Mouse (Mus musculus): Measurements from ENCODE around the gene Tctn1. TPM values are rescaled to one million over a fixed set of nuclear protein-coding genes. Genes with fewer than 3 reads are reported as not detected.

Gene Tctn1
- polyA plus RNA-seq (2016; fragmentation: Nextera tagmentation; extraction: Ambion mirVana): 5.2 and 6.0 TPM in 2 replicates

DNA sequence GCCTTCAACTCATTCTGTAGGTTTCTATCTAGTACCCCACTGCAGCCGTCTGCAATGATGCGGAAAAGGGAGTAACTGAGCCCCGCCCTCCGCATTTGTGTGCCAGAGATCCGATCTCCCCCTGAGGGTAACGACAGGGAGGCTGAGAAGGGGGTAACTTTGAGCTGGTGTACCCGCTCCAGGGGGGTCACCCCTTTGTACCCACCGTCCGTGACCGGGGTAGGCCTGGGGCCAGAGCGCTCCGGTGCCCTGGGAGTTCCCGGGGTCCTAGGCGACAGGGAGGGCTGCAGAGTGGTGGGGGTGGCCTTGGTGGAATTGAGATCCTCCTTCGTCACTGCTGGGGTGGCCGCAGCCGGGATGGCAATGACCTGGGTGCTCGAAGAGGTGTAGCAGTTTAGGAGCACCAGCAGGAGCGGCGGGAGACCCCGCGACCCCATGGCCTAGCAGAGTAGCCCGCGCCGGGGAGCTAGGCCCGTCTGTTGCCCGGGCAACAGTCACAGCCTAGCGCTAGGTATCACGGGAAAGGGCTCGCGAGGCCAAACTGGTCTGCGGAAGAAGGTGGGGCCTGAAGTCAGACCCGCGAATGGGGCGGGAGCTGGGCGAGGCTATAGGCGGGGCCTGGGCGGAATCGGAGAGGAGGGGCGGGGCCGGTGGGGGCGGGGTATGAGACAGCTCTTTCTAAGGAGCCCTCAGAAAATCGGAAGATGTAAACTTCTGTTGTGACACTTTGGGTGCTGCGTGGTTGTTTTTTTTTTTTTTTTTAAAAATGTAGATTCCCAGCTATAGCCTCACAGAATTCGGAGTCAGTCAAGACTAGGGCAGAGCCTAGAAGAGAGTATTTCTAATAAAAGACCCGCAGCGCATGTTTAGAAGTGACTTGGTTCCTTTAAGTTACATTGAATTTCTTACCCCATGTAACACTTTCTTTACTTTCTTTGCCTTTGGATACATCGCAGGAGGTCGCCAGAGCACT lies at the start of gene Tctn1:
Tctn1 (minus strand) TSS at position 528 of the 973 bp plus-strand sequence.
- Histone ChIP-seq H3K36me3 (peaks cover 22% of the 10 kb centered on the region), H3K27me3 (ENCODE audit: insufficient read depth, poor library complexity, severe bottlenecking) (no peaks in the 10 kb centered on the region), H3K4me1 (replicated peaks) (peaks cover 33% of the 10 kb centered on the region), H3K4me3 (peak within 1 kb of the TSS; percentile 82), H3K27ac (peak within 1 kb of the TSS; percentile 96), H3K9me3 (no peaks in the 10 kb centered on the region)
- peak; percentile 96 for DNase-seq (ENCODE audit: low spot score)
- 2% methylated on average over 49 of the region's 49 CpGs for WGBS

DNA sequence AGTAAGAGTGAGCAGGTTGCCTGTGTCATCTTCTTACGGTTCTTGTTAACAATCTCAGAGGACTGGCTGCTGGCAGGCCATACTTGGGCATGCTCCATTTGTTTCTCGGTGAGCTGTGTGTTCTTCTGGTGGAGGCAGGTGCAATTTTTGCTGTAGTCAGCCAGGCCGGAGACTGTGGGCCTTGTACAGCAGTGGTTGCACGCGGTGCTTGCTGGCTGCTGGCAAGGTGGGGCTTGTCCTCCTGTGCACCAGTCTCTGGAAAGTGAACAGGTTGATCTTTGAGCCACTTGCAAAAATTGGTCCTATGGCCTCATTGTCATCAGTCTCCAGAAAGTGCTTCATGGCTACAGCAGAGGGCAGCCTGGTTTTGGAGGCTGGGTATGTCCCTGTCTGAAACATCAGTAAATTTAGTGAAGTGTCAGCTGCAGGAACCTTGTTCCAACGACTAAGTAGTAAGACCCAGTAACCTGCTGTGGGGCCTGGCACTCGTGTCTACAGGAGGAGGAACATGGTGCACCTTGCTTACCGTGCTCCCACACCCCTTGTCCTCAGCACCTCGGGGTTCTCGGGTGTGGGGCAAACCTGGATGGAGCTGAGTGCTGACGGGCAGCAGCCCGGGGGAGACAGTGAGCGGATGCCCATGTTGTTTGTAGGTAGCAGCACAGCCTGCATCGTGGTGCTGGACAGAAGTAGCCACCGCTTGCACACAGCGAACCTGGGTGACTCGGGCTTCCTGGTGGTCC lies 48.9 kb upstream of the Tctn1 start:
- no peaks in the 10 kb centered on the region for H3K9me3 ChIP-seq
- 93% methylated on average over 17 of the region's 17 CpGs for WGBS
- no peak for DNase-seq (ENCODE audit: low spot score)
- H3K36me3 ChIP-seq: peaks cover 91% of the 10 kb centered on the region
- no peak overlapping the region for H3K27ac ChIP-seq
- no peak overlapping the region for H3K4me3 ChIP-seq
- no peaks in the 10 kb centered on the region for H3K27me3 ChIP-seq (ENCODE audit: insufficient read depth, poor library complexity, severe bottlenecking)
- no peaks in the 10 kb centered on the region for H3K4me1 ChIP-seq (replicated peaks)

DNA sequence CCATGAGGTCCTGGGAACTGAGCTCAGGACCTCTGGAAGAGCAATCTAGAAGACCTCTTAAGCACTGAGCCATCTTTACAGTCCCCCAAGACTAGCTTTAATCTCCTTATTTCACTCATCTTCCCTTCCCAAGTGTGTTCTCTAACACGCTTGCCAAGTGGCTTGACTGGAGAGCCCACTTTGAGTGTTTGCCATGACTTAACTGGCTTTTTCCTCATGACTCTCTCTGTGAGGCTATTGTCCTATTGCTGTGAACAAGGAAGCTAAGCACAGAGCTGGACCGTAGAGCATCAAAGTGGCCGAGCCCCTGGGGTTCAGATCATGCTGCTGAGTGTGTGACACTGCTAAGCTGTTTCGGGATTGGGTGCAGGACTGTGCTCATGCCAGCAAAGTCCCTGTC lies 48.1 kb upstream of the Tctn1 start:
- no peak overlapping the region for H3K4me3 ChIP-seq
- H3K27ac ChIP-seq: no peak overlapping the region
- peaks cover 88% of the 10 kb centered on the region for H3K36me3 ChIP-seq
- H3K9me3 ChIP-seq: no peaks in the 10 kb centered on the region
- no peaks in the 10 kb centered on the region for H3K27me3 ChIP-seq (ENCODE audit: insufficient read depth, poor library complexity, severe bottlenecking)
- H3K4me1 ChIP-seq (replicated peaks): no peaks in the 10 kb centered on the region
- no peak for DNase-seq (ENCODE audit: low spot score)
- WGBS: 93% methylated on average over 4 of the region's 4 CpGs

DNA sequence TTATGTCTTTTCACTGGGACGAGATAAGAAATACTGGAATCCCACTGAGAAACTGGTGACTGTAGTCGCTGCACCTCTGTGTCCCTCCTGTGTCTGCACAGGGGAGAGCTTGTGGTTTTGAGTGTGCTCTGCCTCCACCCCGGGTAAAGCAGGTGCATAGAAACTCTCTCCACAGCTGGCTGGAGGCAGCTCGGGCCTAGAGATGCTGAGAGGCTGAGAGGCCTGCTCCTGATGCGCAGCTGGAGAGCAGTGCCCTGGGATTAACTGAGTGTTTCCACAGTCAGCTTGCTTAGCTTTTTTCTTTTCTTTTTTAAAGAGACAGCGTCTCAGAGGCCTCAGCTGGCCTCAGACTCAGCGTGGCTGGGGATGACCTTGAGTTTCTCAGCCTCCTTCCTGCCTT lies 47.4 kb upstream of the Tctn1 start:
- Histone ChIP-seq H3K27ac (no peak overlapping the region), H3K27me3 (ENCODE audit: insufficient read depth, poor library complexity, severe bottlenecking) (no peaks in the 10 kb centered on the region), H3K36me3 (peaks cover 82% of the 10 kb centered on the region), H3K4me3 (no peak overlapping the region), H3K4me1 (replicated peaks) (no peaks in the 10 kb centered on the region), H3K9me3 (no peaks in the 10 kb centered on the region)
- DNase-seq (ENCODE audit: low spot score): no peak
- 78% methylated on average over 7 of the region's 7 CpGs for WGBS

DNA sequence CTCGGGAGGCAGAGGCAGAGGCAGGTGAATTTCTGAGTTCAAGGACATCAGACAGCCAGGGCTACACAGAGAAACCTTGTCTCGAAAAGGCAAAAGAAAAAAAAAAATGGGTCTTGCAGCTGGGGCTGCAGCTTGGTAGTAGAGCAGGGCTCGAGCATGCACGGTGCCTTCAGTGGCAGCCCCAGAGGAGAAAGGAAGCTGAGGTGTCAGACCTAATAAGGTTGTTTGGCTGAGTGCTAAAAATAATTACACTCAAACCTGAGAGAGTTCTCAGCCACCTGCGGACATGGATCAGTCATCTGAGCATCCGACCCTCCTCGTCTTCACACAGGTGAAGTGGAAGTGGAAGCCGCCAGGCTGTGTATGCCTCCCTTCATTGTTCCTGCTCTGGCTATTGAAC lies 46.4 kb upstream of the Tctn1 start:
- Histone ChIP-seq H3K4me3 (no peak overlapping the region), H3K4me1 (replicated peaks) (no peaks in the 10 kb centered on the region), H3K27ac (no peak overlapping the region), H3K9me3 (no peaks in the 10 kb centered on the region), H3K27me3 (ENCODE audit: insufficient read depth, poor library complexity, severe bottlenecking) (no peaks in the 10 kb centered on the region), H3K36me3 (peaks cover 73% of the 10 kb centered on the region)
- 90% methylated on average over 8 of the region's 8 CpGs for WGBS
- no peak for DNase-seq (ENCODE audit: low spot score)

DNA sequence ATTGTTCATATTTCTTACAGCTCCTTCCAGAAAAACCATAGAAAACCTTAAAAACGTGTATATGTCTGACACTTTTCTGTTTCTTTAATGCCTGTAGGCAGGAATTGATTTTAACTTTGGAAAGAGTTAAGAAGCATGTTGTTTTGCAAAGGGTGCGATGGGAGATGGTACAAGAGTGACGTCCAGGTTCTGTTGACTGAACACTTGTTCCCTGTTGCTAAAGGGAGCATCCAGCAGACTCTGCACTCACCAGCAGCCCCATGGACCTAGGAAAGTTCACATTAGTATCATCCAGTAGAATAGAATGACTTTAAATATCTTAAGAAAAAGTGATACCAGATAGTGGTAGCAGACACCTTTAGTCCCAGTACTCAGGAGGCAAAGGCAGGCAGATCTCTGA lies 42.3 kb upstream of the Tctn1 start:
- Histone ChIP-seq H3K36me3 (peaks cover 39% of the 10 kb centered on the region), H3K27ac (no peak overlapping the region), H3K4me1 (replicated peaks) (peaks cover 20% of the 10 kb centered on the region), H3K9me3 (no peaks in the 10 kb centered on the region), H3K27me3 (ENCODE audit: insufficient read depth, poor library complexity, severe bottlenecking) (no peaks in the 10 kb centered on the region), H3K4me3 (no peak overlapping the region)
- 88% methylated on average over 3 of the region's 3 CpGs for WGBS
- DNase-seq (ENCODE audit: low spot score): no peak

DNA sequence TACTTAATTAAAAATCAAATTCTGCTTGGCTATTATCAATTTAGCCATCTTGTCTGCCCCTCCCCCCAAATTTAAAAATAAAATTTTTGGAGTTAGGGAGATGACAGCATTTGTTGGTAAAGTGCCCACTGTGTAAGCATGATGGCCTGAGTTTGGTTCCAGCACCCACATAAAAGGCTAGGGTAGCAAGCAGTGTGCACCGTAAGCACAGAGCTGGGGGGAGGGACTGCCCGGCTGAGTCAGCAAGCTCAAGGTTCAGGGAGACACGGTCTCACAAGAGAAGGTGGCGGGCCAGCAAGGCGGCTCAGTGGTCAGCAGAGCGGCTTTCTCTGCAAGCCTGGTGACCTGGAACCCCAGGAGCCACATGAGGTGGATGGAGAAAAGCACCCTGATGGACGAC lies 41.2 kb upstream of the Tctn1 start:
- H3K27ac ChIP-seq: no peak overlapping the region
- no peaks in the 10 kb centered on the region for H3K27me3 ChIP-seq (ENCODE audit: insufficient read depth, poor library complexity, severe bottlenecking)
- 95% methylated on average over 7 of the region's 7 CpGs for WGBS
- H3K4me3 ChIP-seq: no peak overlapping the region
- no peaks in the 10 kb centered on the region for H3K9me3 ChIP-seq
- H3K4me1 ChIP-seq (replicated peaks): peaks cover 20% of the 10 kb centered on the region
- peaks cover 28% of the 10 kb centered on the region for H3K36me3 ChIP-seq
- DNase-seq (ENCODE audit: low spot score): no peak

DNA sequence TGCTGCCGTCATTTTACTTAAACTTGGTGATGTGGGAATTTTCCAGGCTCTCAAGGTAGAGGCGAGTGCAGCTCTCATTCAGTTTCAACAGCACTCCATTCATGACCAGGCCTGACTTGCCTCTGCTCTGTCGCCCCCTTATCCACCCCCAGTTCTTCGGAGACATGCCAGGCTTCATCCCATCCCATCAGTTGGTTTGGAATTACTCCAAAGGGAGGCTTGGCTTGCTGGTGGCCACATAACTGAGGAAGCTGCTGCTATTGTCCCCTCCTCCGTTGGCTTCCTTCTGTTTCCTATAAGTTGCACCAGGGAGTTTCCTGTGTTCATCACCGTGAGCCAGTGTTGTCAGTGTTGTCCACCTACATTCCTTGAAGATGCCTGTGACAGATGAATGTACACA lies 40.3 kb upstream of the Tctn1 start:
- no peak overlapping the region for H3K27ac ChIP-seq
- DNase-seq (ENCODE audit: low spot score): no peak
- 87% methylated on average over 6 of the region's 6 CpGs for WGBS

DNA sequence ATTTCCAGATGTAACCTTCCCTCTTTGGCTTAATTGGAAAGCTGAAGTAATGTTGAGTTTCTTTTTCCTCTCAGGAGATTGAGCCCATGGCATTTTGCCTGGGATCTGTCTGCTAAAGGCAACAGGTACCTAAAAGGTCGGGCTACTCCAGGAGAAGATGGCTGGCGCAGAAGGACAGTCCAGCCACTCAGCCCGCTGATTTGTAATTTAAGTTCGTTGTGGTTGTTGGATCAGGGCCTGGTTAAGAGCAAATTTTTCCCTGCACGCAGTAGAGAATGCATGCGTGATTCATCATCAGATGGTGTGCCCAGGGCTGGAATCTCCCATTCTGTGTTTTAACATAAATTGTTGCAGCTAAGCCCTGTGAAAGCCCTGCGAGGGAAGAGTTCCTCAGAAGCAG lies 39.7 kb upstream of the Tctn1 start:
- no peak for DNase-seq (ENCODE audit: low spot score)
- H3K27ac ChIP-seq: no peak overlapping the region
- WGBS: 94% methylated on average over 7 of the region's 7 CpGs
- H3K27me3 ChIP-seq (ENCODE audit: insufficient read depth, poor library complexity, severe bottlenecking): no peaks in the 10 kb centered on the region
- H3K4me1 ChIP-seq (replicated peaks): peaks cover 20% of the 10 kb centered on the region
- H3K4me3 ChIP-seq: no peak overlapping the region
- H3K9me3 ChIP-seq: no peaks in the 10 kb centered on the region
- H3K36me3 ChIP-seq: peaks cover 30% of the 10 kb centered on the region

More for the DNA sequence above, 40.3 kb upstream of the Tctn1 start:
- Histone ChIP-seq H3K9me3 (no peaks in the 10 kb centered on the region), H3K36me3 (peaks cover 31% of the 10 kb centered on the region), H3K4me1 (replicated peaks) (peaks cover 20% of the 10 kb centered on the region), H3K27me3 (ENCODE audit: insufficient read depth, poor library complexity, severe bottlenecking) (no peaks in the 10 kb centered on the region), H3K4me3 (no peak overlapping the region)

DNA sequence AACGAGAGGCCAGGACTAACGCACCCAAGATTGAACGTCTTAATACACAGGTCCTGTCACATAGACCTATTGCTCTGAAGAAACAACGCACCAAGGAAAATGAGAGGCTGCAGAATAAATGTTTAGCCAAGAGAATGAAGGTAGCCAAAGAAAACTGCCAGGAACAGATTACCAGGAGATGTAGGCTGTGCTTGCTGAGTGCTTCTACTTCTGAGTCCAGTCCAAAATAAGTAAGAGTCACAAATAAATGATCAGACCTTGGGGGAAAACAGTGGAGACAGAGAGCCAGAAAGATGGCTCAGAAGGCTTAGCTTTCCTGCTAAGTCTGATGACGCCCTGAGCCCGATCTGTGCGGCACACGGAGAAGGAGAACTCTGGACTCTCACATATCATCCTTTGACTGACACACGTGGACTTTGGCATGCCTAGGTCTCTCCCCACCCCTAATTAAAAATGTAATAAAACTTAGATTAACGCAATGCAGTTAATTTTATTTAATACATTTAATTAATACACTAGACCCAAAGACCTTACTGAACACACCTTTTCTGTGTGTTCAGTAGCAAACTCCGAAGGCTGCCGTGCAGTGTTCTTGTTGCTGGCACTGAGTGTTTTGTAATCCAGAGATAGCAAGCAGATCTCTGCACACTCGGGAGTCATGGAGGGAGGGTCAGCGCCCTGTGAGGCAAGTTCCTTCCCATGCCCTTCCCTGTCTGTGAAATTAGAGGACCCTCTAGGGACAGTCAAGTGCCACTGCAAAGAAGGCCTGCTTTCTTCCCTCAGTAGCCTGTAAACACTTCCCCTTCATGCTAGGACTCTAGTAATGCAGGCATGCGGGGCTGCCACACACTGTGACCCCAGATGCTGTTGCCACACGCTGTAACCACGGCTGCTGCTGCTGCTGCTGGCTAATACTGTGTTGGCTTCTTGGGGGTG lies 38.8 kb upstream of the Tctn1 start:
- no peak overlapping the region for H3K27ac ChIP-seq
- WGBS: 76% methylated on average over 17 of the region's 17 CpGs
- DNase-seq (ENCODE audit: low spot score): peak; percentile 26

DNA sequence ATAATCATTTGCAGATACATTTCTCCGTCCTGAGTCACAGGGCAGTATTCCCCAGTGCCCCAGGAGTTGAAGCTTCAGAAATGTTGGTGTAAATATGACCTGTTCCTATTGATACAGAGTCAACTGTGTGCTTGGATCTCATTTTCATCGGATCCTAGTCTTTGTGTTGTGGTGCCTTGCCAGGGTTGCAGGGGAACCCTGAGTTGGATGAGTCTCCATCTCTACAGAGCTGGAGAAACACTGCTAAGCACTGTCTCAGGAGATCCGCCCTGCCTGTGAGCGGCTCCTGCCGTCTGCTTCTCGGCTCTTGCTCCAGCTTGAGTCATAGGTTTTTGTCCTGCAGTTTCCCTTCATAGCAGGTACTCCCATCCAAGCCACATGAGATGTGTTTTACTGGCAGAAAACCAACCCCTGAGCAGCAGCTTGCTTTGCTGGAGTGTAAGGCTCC lies 35.8 kb upstream of the Tctn1 start:
- Histone ChIP-seq H3K27me3 (ENCODE audit: insufficient read depth, poor library complexity, severe bottlenecking) (no peaks in the 10 kb centered on the region), H3K9me3 (no peaks in the 10 kb centered on the region), H3K4me1 (replicated peaks) (peaks cover 33% of the 10 kb centered on the region), H3K36me3 (peaks cover 12% of the 10 kb centered on the region), H3K4me3 (no peak overlapping the region), H3K27ac (no peak overlapping the region)
- 89% methylated on average over 6 of the region's 6 CpGs for WGBS
- DNase-seq (ENCODE audit: low spot score): no peak

More for the DNA sequence above, 38.8 kb upstream of the Tctn1 start:
- H3K9me3 ChIP-seq: no peaks in the 10 kb centered on the region
- peaks cover 23% of the 10 kb centered on the region for H3K4me1 ChIP-seq (replicated peaks)
- no peaks in the 10 kb centered on the region for H3K27me3 ChIP-seq (ENCODE audit: insufficient read depth, poor library complexity, severe bottlenecking)
- peaks cover 22% of the 10 kb centered on the region for H3K36me3 ChIP-seq
- H3K4me3 ChIP-seq: no peak overlapping the region

All from hindbrain, embryonic 10.5 days (tissue).